Mouse (Mus musculus) midbrain, postnatal 0 days (tissue): ENCODE results near the gene R3hdml. TPM values are rescaled to one million over a fixed set of nuclear protein-coding genes. Genes with fewer than 3 reads are reported as not detected.

ENCODE experiments used
- ATAC-seq: fragments of 200-750 bp; cut with Nextera tagmentation; 2 replicates; pipeline ENCODE4 v1.8.0; 2017; ENCODE audit warnings: moderate number of reproducible peaks, mild to moderate bottlenecking, moderate TSS enrichment, moderate library complexity; ENCODE audit not compliant: low FRiP score
- DNase-seq: peaks from one replicate; pipeline ENCODE4 v3.0.0-alpha.2; 2015; ENCODE audit warnings: low spot score
- H3K27ac ChIP-seq: fragments of 300-500 bp; sonication (generic); 2 replicates; pipeline ENCODE4 v1.5.1; 2014; ENCODE audit warnings: low read depth, mild to moderate bottlenecking, low read length, mixed read lengths
- H3K27me3 ChIP-seq: fragments of 300-500 bp; sonication (generic); 2 replicates; pipeline ENCODE4 v1.6.1; 2014; ENCODE audit warnings: low read length, control low read depth, mixed read lengths; ENCODE audit not compliant: insufficient read depth
- H3K36me3 ChIP-seq: fragments of 300-500 bp; sonication (generic); 2 replicates; pipeline ENCODE4 v1.6.1; 2014; ENCODE audit warnings: low read length, control low read depth, mixed read lengths; ENCODE audit not compliant: insufficient read depth
- H3K4me1 ChIP-seq: fragments of 300-500 bp; sonication (generic); 2 replicates; pipeline ENCODE4 v1.6.1; 2014; ENCODE audit warnings: mild to moderate bottlenecking, control low read depth, antibody characterized with exemption, low read length, mixed read lengths; ENCODE audit not compliant: insufficient read depth
- H3K4me2 ChIP-seq: fragments of 300-500 bp; sonication (generic); 2 replicates; pipeline ENCODE4 v1.6.1; 2014; ENCODE audit warnings: low read depth, mild to moderate bottlenecking, low read length, mixed read lengths; ENCODE audit not compliant: poor library complexity, severe bottlenecking
- H3K4me3 ChIP-seq: fragments of 300-500 bp; sonication (generic); 2 replicates; pipeline ENCODE4 v1.5.1; 2014; ENCODE audit warnings: low read depth, mild to moderate bottlenecking, low read length, moderate library complexity
- H3K9ac ChIP-seq: fragments of 300-500 bp; sonication (generic); replicated peaks from 2 replicates; pipeline ENCODE4 v1.6.1; 2014; ENCODE audit warnings: mild to moderate bottlenecking, low read length, moderate library complexity, mixed read lengths; ENCODE audit not compliant: poor library complexity, severe bottlenecking
- H3K9me3 ChIP-seq: fragments of 300-500 bp; sonication (generic); 2 replicates; pipeline ENCODE4 v1.6.1; 2016; ENCODE audit warnings: low read length, control low read depth
- CTCF ChIP-seq: IDR thresholded peaks from 2 replicates; pipeline ENCODE4 v1.5.1; 2016; ENCODE audit warnings: antibody characterized with exemption, mild to moderate bottlenecking
- WGBS: fragments of 180-500 bp; shearing (Covaris S2); extraction: QIAGEN DNeasy Blood & Tissue Kit; methylation state at CpG from one replicate; pipeline ENCODE4 v1.1.7; 2014; 5-methylcytosine and 5-hydroxymethylcytosine counted together
- polyA plus RNA-seq: library from polyadenylated mRNA; unstranded; fragments of >200 nt; fragmentation: Nextera tagmentation; extraction: Ambion mirVana; gene quantifications from 2 replicates; pipeline ENCODE4 v1.2.1, GENCODE M21; 2015
- total RNA-seq: library from RNA; depleted of rRNA; stranded (reverse); fragments of >200 nt; gene quantifications from 2 replicates; pipeline ENCODE4 v1.2.3, GENCODE M21; 2014

R3hdml gene
- total and polyA plus RNA-seq, 2 experiments from 2014 or later, result 0.38 to 0.70 TPM

DNA sequence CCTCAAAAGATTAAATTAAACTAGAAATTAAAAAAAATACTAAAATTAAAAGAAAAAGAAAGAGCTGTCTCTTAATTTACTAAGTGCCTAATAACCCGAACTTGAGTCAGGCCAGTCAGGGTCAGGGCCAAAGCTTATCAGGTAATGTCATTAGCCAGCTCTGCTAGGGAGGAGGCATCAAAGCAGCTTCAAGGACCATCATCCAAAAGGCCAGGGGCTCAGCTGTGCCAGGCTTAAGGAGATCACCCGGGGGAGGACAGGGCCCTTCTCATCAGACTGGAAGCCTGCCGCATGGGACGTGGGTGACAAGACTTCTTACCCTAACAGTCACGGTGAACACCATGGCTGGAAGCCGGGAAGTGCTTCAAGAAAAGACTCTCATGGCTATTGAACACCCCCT is 24.5 kb upstream of the R3hdml start:
- Histone ChIP-seq H3K4me3 (no peak overlapping the region), H3K9me3 (no peaks in the 10 kb centered on the region), H3K4me2 (no peak overlapping the region), H3K4me1 (0 out of 2 replicates have a peak, but pooled peaks cover 8% of the 10 kb centered on the region), H3K27me3 (no peaks in the 10 kb centered on the region; the same call in 1 of the 2 replicates), H3K36me3 (peaks cover 29% of the 10 kb centered on the region), H3K9ac (no peak overlapping the region), H3K27ac (no peak overlapping the region)
- ATAC-seq (no peak), DNase-seq (no peak)
- no peak for TF ChIP-seq CTCF
- WGBS, result 95% methylated on average over 6 of the region's 6 CpGs

DNA sequence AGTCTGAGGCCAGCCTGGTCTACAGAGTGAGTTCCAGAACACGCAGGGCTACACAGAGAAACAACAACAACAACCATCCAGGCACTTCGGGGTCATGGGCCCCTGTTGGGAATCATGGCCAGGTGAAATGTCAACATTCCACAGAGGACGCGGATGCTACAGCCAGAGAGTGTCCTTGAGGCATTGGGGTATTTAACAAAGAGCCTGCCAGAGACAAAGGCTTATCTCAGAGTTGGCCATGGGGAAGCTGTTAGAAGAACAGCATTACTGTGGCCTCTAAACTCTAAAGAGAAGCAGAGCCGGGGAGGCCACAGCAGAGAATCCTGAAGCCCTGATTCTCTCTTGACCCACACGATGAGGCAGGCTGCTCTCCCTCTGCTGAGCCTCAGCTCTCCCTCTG is 23.3 kb upstream of the R3hdml start:
- no peaks in the 10 kb centered on the region for H3K9me3 ChIP-seq
- H3K4me3 ChIP-seq, result no peak overlapping the region
- peaks cover 29% of the 10 kb centered on the region for H3K36me3 ChIP-seq
- 0 out of 2 replicates have a peak, but pooled peaks cover 8% of the 10 kb centered on the region for H3K4me1 ChIP-seq
- H3K27me3 ChIP-seq, result no peaks in the 10 kb centered on the region; the same call in 1 of the 2 replicates
- DNase-seq, result no peak
- no peak overlapping the region for H3K4me2 ChIP-seq
- no peak overlapping the region for H3K9ac ChIP-seq
- no peak for ATAC-seq
- no peak overlapping the region for H3K27ac ChIP-seq
- no peak for TF ChIP-seq CTCF
- 97% methylated on average over 6 of the region's 6 CpGs for WGBS

DNA sequence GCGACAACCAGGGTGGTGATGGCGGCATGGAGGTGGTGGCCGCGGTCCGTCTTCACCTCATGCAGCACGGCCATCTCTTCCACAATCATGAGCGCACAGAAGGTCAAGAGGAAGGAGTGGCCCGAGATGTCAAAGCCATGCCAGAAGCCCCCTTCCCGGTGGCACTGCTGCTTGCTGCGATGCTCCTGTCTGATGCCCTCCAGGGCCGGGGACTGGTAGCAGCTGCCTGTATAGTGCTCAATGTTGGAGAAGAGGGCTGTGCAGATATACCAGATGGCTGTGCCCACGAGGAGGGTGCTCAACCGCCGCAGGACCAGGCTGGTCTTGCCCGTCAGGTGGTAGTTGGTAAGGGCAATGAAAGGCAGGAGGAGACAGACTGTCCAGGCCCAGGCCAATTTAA is 22.4 kb upstream of the R3hdml start:
- H3K36me3 ChIP-seq, result peaks cover 29% of the 10 kb centered on the region
- H3K4me2 ChIP-seq, result no peak overlapping the region
- no peaks in the 10 kb centered on the region for H3K9me3 ChIP-seq
- DNase-seq, result no peak
- H3K27me3 ChIP-seq, result no peaks in the 10 kb centered on the region; the same call in 1 of the 2 replicates
- H3K9ac ChIP-seq, result no peak overlapping the region
- no peak overlapping the region for H3K4me3 ChIP-seq
- 0 out of 2 replicates have a peak, but pooled peaks cover 8% of the 10 kb centered on the region for H3K4me1 ChIP-seq
- ATAC-seq, result no peak
- WGBS, result 96% methylated on average over 15 of the region's 15 CpGs
- TF ChIP-seq CTCF, result no peak
- no peak overlapping the region for H3K27ac ChIP-seq

DNA sequence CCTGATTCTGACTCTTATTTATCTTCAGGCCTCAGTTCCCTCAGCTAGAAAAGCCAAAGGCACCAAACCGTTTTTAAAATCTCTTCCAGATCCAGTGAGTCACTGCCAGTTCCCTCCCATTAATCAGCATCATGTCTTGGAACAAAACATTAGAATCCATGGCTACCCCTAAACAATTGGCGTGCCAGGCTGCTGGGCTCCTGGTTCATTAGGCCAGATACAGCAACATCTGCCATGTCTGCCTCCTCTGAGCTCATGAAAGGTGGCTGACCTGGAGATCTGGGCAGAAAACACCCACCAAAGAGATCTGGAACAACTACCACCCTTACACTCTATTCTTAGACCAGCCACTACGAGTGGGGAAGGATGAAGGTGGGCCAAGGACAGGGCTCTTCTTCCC is 21.0 kb upstream of the R3hdml start:
- H3K4me1 ChIP-seq, result 0 out of 2 replicates have a peak, but pooled peaks cover 8% of the 10 kb centered on the region
- H3K4me3 ChIP-seq, result peak overlapping the region; percentile 93; the same call in 1 of the 2 replicates
- peak overlapping the region; percentile 86 for H3K4me2 ChIP-seq
- no peak for TF ChIP-seq CTCF
- no peak overlapping the region for H3K27ac ChIP-seq
- WGBS, result 85% methylated on average over 3 of the region's 3 CpGs
- H3K27me3 ChIP-seq, result no peaks in the 10 kb centered on the region; the same call in 1 of the 2 replicates
- DNase-seq, result no peak
- no peaks in the 10 kb centered on the region for H3K9me3 ChIP-seq
- ATAC-seq, result no peak
- H3K9ac ChIP-seq, result no peak overlapping the region; the same call in 1 of the 2 replicates
- peaks cover 29% of the 10 kb centered on the region for H3K36me3 ChIP-seq

DNA sequence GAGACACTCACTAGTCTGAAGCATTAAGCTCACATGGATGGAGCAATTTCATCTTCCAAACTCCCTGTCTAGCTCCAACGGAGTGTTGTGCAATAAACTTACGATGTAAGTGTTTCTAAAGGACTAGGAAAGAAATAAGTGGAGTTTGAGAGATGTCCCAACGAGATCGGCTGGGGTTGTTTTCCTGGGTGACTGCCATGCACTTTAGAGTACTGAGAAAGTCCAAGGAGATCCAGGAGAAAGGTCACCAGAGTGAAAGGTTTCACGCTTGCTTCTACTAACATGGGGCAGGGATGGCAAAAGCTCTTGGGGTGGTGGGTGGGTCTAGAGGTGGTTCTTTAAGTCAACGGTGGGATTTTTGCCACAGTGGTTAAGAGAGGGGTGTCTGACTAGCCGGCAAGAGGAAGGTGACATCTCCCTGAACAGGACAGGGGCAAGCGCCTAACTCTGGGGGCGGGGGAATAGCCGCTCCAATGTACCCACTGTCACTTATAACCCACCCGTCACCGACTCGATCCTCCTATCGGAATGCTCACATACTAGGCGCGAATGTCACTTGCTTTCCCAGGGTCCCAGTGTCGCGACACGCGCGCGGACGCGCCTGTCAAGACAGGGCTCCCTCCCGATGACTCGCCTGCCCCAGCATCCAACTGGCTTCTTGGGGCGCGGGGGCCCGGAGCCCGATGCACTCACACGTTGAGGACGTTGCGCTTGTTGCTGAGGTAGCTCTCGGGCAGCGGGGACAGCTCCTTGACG is 20.2 kb upstream of the R3hdml start:
- H3K4me1 ChIP-seq, result 0 out of 2 replicates have a peak, but pooled peaks cover 8% of the 10 kb centered on the region
- peaks cover 23% of the 10 kb centered on the region for H3K36me3 ChIP-seq
- H3K9ac ChIP-seq, result peak overlapping the region; percentile 73
- peak overlapping the region; percentile 86 for H3K4me2 ChIP-seq
- peak overlapping the region; percentile 75 for H3K27ac ChIP-seq
- DNase-seq (no peak), ATAC-seq (peak; percentile 79)
- TF ChIP-seq CTCF, result no peak
- H3K27me3 ChIP-seq, result no peaks in the 10 kb centered on the region; the same call in 1 of the 2 replicates
- peak overlapping the region; percentile 93 for H3K4me3 ChIP-seq
- 5% methylated on average over 36 of the region's 36 CpGs for WGBS
- no peaks in the 10 kb centered on the region for H3K9me3 ChIP-seq

DNA sequence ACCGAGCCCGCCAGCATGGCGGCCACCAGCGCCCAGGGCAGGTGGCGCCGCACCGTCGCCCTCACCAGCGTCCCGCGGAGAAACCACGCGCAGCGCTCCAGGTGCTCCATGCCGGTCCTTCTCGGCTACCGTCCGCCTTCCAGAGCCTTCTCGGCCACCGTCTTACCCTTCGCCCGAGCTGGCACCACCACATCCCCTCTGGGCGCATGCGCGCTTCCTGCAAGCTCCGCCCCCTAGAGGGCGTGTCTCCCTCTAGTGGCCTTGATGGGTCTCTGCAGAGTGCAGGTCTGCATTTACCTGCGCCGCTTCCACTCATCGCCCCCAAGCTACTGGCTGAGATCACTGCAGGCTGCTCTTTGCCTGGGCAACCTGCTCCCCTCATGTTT is 19.7 kb upstream of the R3hdml start, which contains the start of gene Fitm2:
Gene Fitm2 (minus strand): TSS at position 164 of the 386 bp plus-strand sequence.
- peak within 1 kb of the TSS; percentile 73 for H3K9ac ChIP-seq
- DNase-seq, result peak; percentile 97
- peak within 1 kb of the TSS; percentile 93 for H3K4me3 ChIP-seq
- TF ChIP-seq CTCF, result peak; percentile 100
- H3K27ac ChIP-seq, result peak within 1 kb of the TSS; percentile 75
- H3K36me3 ChIP-seq, result peaks cover 22% of the 10 kb centered on the region
- no peaks in the 10 kb centered on the region; the same call in 1 of the 2 replicates for H3K27me3 ChIP-seq
- WGBS, result under 1% methylated on average over 30 of the region's 30 CpGs
- H3K4me1 ChIP-seq, result 0 out of 2 replicates have a peak, but pooled peaks cover 8% of the 10 kb centered on the region
- H3K4me2 ChIP-seq, result peak within 1 kb of the TSS; percentile 86
- H3K9me3 ChIP-seq, result no peaks in the 10 kb centered on the region
- peak; percentile 94 for ATAC-seq
